Mouse (Mus musculus) cerebellum, postnatal 25 days (tissue): ENCODE data around the gene Ssh2.
A peak's percentile ranks its signal among the peaks of the same experiment; 100 is the strongest.

ENCODE experiments used
- DNase-seq, 2 experiments: peaks; one replicate each; pipeline ENCODE4 v3.0.0; 2021; ENCODE audit warnings: mixed read lengths in 2 of 2

Gene Ssh2

DNA sequence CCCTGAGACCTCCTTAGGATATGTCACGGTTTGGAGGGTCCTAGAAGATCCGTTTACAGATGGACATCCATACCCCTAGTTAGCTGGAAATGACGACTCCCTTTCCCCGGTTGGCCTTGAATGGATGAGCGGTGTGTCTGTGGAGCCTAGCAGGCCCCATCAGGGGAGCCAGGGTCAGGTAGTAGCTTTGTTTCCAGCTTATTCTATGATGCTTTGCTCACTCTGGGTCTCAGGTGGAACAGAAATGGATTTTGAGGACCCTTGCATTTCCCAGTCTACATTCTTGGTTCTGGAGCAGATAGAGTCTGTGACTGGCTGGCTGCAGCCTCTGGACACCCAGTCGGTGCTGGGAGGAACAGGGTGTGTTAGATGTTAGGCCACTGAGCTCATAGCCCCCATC, 278.7 kb downstream of the Ssh2 start:
- no peak for DNase-seq

GRCm38 (mm10) chr11:77495507-77495906, 279.4 kb downstream of the Ssh2 start:
- no peak for DNase-seq

DNA sequence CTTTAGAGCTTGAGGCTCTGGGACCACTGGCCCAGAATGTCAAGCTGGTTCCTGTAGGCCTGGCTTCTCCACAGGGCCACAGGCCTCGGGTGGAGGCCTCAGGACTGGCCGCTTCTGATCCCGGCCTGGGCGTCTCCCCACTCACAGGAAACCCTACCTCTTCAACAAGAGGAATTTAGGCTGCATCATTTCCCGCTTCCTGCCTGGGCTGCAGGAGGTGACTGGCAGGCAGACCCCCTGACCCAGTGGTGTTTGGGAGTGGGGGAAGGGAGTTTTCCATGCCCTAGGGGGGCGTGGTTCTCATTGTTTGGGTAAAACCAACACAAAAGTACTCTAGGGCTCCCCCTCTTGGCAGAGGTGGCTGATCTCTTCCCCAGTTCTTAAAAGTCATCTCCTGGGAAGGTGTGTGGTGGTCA, 281.3 kb downstream of the Ssh2 start:
- no peak for DNase-seq

- DNase-seq: no peak
These were observed 281.8 kb downstream of the Ssh2 start for GRCm38 (mm10) chr11:77497851-77498250.

DNA sequence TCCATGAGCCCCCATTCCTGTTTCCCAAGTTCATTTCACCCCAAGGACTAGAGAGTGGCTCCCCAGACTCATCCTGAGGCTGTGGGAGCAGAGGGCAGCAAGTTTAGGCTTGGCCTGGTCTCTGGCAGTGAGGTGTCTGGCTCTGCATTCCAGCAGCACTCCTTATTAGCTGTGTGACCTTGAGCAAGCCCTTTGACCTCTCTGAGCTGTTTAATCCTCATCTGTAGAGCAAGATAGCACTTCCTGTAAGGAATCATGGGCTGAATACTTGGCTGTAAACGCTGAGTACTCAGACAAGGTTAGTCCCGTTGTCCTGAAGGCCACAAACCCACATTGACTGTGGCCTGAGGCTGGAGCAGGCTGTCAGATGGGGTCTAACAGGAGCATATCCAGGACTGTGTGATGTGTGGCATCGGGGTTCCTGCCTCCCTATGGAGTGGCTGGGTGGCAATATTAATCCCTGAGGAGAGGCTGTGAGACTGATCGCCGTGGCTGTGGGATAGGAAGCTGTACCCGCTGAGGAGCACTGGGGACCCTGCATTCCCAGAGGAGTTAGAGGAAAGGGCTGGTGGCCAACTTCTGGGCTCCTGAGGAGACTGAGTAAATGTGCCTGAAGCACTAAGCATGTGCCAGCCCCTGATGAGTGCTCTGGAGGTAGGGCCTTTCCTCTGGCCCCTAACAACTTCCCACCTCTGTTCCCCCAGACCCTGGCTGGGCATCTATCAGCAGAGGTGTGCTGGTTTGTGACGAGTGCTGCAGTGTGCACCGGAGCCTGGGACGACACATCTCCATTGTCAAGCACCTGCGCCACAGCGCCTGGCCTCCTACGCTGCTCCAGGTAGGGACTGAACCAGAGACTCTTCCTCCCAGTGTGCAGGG, 282.4 kb downstream of the Ssh2 start:
- DNase-seq: peak; percentile 43 to 50

GRCm38 (mm10) chr11:77499354-77499753, 283.3 kb downstream of the Ssh2 start:
- peak; percentile 87 to 90 for DNase-seq

GRCm38 (mm10) chr11:77500361-77501325, 284.6 kb downstream of the Ssh2 start:
- DNase-seq: peak; percentile 55 to 57

- DNase-seq: peak; percentile 84 to 89
These were observed 285.3 kb downstream of the Ssh2 start for GRCm38 (mm10) chr11:77501392-77501791.

DNA sequence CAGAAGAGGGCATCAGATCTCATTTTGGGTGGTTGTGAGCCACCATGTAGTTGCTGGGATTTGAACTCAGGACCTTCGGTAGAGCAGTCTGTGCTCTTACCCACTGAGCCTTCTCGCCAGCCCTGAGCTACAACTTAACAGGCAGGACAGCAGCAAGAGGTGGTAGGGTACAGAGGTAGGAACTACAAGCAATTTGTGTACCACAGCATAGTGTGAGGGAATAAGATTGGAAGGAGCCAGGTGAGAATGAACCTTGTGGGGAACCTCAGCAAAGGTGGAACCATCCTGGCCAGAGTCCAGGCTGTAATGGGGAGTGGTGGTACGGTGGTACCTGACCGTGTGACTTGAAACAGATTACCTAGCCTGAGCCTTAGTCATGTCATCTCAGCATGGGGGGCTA, 285.9 kb downstream of the Ssh2 start:
- DNase-seq: peak; percentile 8 to 38

DNA sequence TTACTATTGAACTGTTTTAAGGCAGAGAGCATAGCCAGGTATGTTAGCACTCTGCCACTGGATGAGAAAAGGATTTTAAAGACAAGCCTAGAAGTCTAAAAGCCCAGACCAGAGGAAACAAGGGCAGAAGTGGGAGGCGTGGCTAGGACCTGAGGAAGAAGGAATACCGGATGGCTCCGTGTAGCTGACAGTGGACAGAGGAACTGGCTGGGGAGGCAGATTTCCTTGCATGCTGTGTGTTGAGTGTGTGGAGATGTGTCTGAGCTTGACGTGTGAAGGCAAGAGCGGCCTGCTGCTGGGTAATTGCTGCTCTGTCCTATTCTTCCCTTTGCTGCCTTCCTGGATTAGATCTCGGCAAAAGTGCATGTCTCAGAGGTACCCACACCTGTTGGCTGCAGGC, 286.4 kb downstream of the Ssh2 start:
- peak; percentile 9 to 14 for DNase-seq

DNA sequence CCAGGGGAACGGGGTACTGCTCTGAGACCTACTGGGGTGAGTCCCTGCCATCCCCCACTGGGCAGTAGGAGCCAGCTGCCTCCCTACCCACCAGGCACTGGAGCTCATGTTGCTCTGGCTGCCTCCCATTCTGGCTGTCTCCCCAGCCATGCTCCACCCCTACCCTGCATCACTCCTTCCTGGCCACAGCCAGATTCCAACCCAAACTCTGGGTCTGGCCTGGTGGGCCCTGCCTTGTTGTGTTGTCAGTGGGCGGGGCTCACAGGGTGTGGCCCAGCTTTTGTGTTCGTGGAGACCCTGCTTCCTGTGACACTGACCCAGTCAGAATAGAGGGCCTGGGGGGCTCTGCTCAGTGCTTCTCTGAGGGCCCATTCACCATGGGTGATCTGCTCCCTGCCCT, 287.4 kb downstream of the Ssh2 start:
- peak; percentile 11 to 28 for DNase-seq

- DNase-seq: peak in 1 of 2 experiments; percentile 20
These were observed 288.3 kb downstream of the Ssh2 start for GRCm38 (mm10) chr11:77504377-77504776.

DNA sequence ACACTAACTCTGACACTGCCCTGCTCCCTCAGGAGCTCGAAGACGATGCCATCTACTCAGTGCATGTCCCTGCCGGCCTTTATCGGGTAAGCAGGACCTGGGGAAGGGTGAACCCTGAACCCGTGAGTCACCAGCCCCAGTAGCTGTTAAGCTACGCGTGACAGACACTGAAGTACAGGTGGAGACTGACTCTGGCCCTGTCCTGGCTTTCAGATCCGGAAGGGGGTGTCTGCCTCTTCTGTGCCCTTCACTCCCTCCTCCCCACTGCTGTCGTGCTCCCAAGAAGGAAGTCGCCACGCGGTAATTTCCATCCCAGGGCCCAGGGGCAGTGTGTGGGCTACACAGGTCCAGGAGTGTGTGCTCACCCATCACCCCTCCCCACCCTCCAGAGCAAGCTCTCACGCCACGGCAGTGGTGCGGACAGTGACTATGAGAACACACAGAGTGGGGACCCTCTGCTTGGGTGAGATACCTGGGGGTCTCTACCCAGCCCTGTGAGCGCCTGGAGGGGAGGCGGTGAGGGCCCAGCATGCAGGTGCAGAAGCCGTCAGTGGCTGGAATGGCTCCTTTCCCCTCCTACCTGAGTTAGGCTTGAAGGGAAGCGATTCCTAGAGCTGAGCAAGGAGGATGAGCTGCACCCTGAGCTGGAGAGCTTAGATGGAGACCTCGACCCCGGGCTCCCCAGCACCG, 289.3 kb downstream of the Ssh2 start:
- DNase-seq: peak; percentile 10 to 19

- DNase-seq: peak; percentile 18 to 31
These were observed 290.2 kb downstream of the Ssh2 start for GRCm38 (mm10) chr11:77506273-77506672.

DNA sequence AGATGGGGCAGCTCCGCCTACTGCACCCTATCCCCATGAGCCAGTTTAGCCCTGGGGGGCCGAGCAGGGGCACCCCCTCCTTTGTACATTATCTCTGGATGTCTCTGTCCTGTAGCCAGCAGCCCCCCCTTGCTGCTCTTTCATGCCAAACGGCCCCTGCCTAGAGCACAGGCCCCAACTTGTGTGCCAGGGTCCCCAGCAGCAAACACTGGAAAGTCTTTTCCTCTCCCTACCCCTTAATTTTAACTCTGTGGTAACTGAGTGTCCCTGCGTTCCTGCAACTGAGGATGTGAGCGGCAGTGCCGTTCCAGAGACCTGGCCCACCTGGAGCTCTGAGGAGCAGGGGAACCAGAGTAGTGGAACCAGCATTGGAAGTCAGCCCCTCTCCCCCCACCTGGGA, 290.9 kb downstream of the Ssh2 start:
- DNase-seq: peak; percentile 14 to 26

DNA sequence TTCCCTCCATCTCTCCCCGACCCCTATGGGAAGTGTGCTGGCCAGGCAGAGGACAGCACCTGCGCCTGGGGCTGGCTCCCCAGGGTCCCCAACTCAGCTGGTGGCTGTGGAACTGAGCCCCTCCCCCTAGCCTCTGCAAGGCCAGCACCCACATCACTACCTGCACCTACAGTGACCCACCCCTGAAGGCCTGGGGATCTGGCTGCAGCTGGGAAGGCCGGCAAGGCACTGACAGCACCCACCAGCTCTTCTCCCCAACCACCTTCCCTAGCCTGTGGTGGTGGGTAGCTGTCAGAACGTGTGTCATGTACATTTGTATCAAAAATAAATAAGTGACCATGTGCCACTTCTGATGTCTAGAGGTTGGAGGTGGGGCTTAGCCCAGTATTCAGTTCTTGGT, 291.3 kb downstream of the Ssh2 start:
- DNase-seq: peak in 1 of 2 experiments; percentile 34

GRCm38 (mm10) chr11:77508068-77509021, 292.3 kb downstream of the Ssh2 start:
- DNase-seq: peak; percentile 83 to 91
